Mouse (Mus musculus) MEL (cell line): ENCODE data around the gene Aire. TPM values are rescaled to one million over a fixed set of nuclear protein-coding genes. Genes with fewer than 3 reads are reported as not detected.

Experiments
- DNase-seq: peaks from one replicate; pipeline ENCODE4 v3.0.0; 2011; ENCODE audit warnings: low read depth, low spot score
- H3K27ac ChIP-seq: 2 replicates; pipeline ENCODE4 v1.5.1; 2012; ENCODE audit warnings: low read depth, mild to moderate bottlenecking, control low read depth, low read length, moderate library complexity; ENCODE audit not compliant: control insufficient read depth
- H3K27me3 ChIP-seq, 2 experiments: fragments of 150-350 bp in 1 of 2; sonication (generic) in 1 of 2; 2 replicates each; pipeline ENCODE4 v1.6.1; 2012; ENCODE audit warnings: low read length in 2 of 2, mild to moderate bottlenecking in 2 of 2, improper control_type of control experiment in 1 of 2, moderate library complexity in 1 of 2; ENCODE audit not compliant: insufficient read depth in 2 of 2, control insufficient read depth in 1 of 2
- H3K36me3 ChIP-seq, 2 experiments: 2 replicates each; pipeline ENCODE4 v1.6.1; 2012 to 2014; ENCODE audit warnings: low read length in 2 of 2, improper control_type of control experiment in 1 of 2, inconsistent platforms in 1 of 2, mild to moderate bottlenecking in 1 of 2; ENCODE audit not compliant: insufficient read depth in 2 of 2, control insufficient read depth in 1 of 2
- H3K4me1 ChIP-seq, 2 experiments: fragments of 150-350 bp in 1 of 2; sonication (generic) in 1 of 2; 2 replicates each; pipeline ENCODE4 v1.6.1; 2012; ENCODE audit warnings: low read length in 2 of 2, improper control_type of control experiment in 1 of 2, mild to moderate bottlenecking in 1 of 2; ENCODE audit not compliant: insufficient read depth in 2 of 2, control insufficient read depth in 1 of 2
- H3K4me3 ChIP-seq, 2 experiments: fragments of 150-350 bp in 1 of 2; sonication (generic) in 1 of 2; 2 replicates each; pipeline ENCODE4 v1.5.1; 2012; ENCODE audit warnings: low read depth in 2 of 2, low read length in 2 of 2, mild to moderate bottlenecking in 2 of 2, moderate library complexity in 2 of 2, control low read depth in 1 of 2, improper control_type of control experiment in 1 of 2; ENCODE audit not compliant: control insufficient read depth in 1 of 2, insufficient read depth in 1 of 2
- H3K79me2 ChIP-seq: 2 replicates; pipeline ENCODE4 v1.6.1; 2012; ENCODE audit warnings: mild to moderate bottlenecking, low read length, moderate library complexity; ENCODE audit not compliant: control insufficient read depth, poor library complexity, insufficient read depth
- H3K9ac ChIP-seq: 2 replicates; pipeline ENCODE4 v1.6.1; 2012; ENCODE audit warnings: low read depth, mild to moderate bottlenecking, control low read depth, low read length, moderate library complexity; ENCODE audit not compliant: control insufficient read depth, poor library complexity, severe bottlenecking
- H3K9me3 ChIP-seq: fragments of 150-350 bp; sonication (generic); replicated peaks from 2 replicates; pipeline ENCODE4 v1.6.1; 2012; ENCODE audit warnings: mild to moderate bottlenecking, low read length, improper control_type of control experiment, moderate library complexity; ENCODE audit not compliant: insufficient read depth
- BHLHE40 ChIP-seq: IDR thresholded peaks from 2 replicates; pipeline ENCODE4 v1.6.1; 2012; ENCODE audit warnings: low read depth, mild to moderate bottlenecking, inconsistent platforms, low read length, improper control_type of control experiment, borderline replicate concordance
- CHD1 ChIP-seq: IDR thresholded peaks from 2 replicates; pipeline ENCODE4 v1.6.1; 2012; ENCODE audit warnings: low read depth, mild to moderate bottlenecking, inconsistent platforms, low read length, improper control_type of control experiment
- CTCF ChIP-seq, 3 experiments: IDR thresholded peaks in 2 of 3; conservative IDR thresholded peaks in 1 of 3; 2 replicates each; pipeline ENCODE4 v1.5.1; 2011 to 2012; ENCODE audit warnings: low read length in 3 of 3, low read depth in 2 of 3, mild to moderate bottlenecking in 2 of 3, improper control_type of control experiment in 1 of 3, inconsistent platforms in 1 of 3, mixed read lengths in 1 of 3, moderate library complexity in 1 of 3; ENCODE audit not compliant: control insufficient read depth in 1 of 3, insufficient read depth in 1 of 3, poor library complexity in 1 of 3, severe bottlenecking in 1 of 3
- E2F4 ChIP-seq: IDR thresholded peaks from 2 replicates; pipeline ENCODE4 v1.6.1; 2011; ENCODE audit warnings: low read depth, low read length, improper control_type of control experiment, borderline replicate concordance
- ETS1 ChIP-seq: IDR thresholded peaks from 2 replicates; pipeline ENCODE4 v1.6.1; 2012; ENCODE audit warnings: low read depth, mild to moderate bottlenecking, inconsistent platforms, low read length, improper control_type of control experiment, moderate library complexity
- GABPA ChIP-seq: IDR thresholded peaks from 2 replicates; pipeline ENCODE4 v1.6.1; 2012; ENCODE audit warnings: low read depth, mild to moderate bottlenecking, inconsistent platforms, low read length, improper control_type of control experiment, moderate library complexity
- GATA1 ChIP-seq: IDR thresholded peaks from 2 replicates; pipeline ENCODE4 v1.6.1; 2011; ENCODE audit warnings: low read depth, low read length, improper control_type of control experiment
- HCFC1 ChIP-seq: IDR thresholded peaks from 2 replicates; pipeline ENCODE4 v1.6.1; 2012; ENCODE audit warnings: low read depth, mild to moderate bottlenecking, inconsistent platforms, low read length, improper control_type of control experiment, moderate library complexity
- JUND ChIP-seq: IDR thresholded peaks from 2 replicates; pipeline ENCODE4 v1.6.1; 2011; ENCODE audit warnings: low read depth, mild to moderate bottlenecking, improper control_type of control experiment, low read length
- KAT2A ChIP-seq: conservative IDR thresholded peaks from 2 replicates; pipeline ENCODE4 v1.6.1; 2012; ENCODE audit warnings: low read depth, low read length, improper control_type of control experiment, inconsistent platforms
- MAX ChIP-seq: IDR thresholded peaks from 2 replicates; pipeline ENCODE4 v1.6.1; 2011; ENCODE audit warnings: low read length, improper control_type of control experiment
- MAZ ChIP-seq: IDR thresholded peaks from 2 replicates; pipeline ENCODE4 v1.6.1; 2012; ENCODE audit warnings: low read depth, mild to moderate bottlenecking, inconsistent platforms, low read length, improper control_type of control experiment
- MEF2A ChIP-seq: IDR thresholded peaks from 2 replicates; pipeline ENCODE4 v1.6.1; 2014; ENCODE audit warnings: low read depth, mild to moderate bottlenecking, inconsistent platforms, low read length, improper control_type of control experiment; ENCODE audit not compliant: poor library complexity, insufficient replicate concordance, severe bottlenecking; ENCODE audit errors: extremely low read depth
- MXI1 ChIP-seq: IDR thresholded peaks from 2 replicates; pipeline ENCODE4 v1.6.1; 2011; ENCODE audit warnings: mild to moderate bottlenecking, low read depth, low read length, improper control_type of control experiment
- NELFE ChIP-seq: IDR thresholded peaks from 2 replicates; pipeline ENCODE4 v1.6.1; 2011; ENCODE audit warnings: low read depth, low read length, improper control_type of control experiment
- NRF1 ChIP-seq: IDR thresholded peaks from 2 replicates; pipeline ENCODE4 v1.6.1; 2014; ENCODE audit warnings: low read depth, mild to moderate bottlenecking, inconsistent platforms, low read length, improper control_type of control experiment, moderate library complexity; ENCODE audit not compliant: poor library complexity, insufficient read depth, severe bottlenecking
- POLR2A ChIP-seq, 2 experiments: IDR thresholded peaks; 2 replicates each; pipeline ENCODE4 v1.6.1; 2011 to 2012; ENCODE audit warnings: low read length in 2 of 2, mild to moderate bottlenecking in 2 of 2, control low read depth in 1 of 2, improper control_type of control experiment in 1 of 2, low read depth in 1 of 2, moderate library complexity in 1 of 2; ENCODE audit not compliant: control insufficient read depth in 1 of 2, insufficient read depth in 1 of 2, poor library complexity in 1 of 2
- RCOR1 ChIP-seq: IDR thresholded peaks from 2 replicates; pipeline ENCODE4 v1.6.1; 2012; ENCODE audit warnings: low read depth, mild to moderate bottlenecking, inconsistent platforms, low read length, improper control_type of control experiment
- SMC3 ChIP-seq: IDR thresholded peaks from 2 replicates; pipeline ENCODE4 v1.6.1; 2011; ENCODE audit warnings: low read depth, low read length, improper control_type of control experiment
- TBP ChIP-seq: IDR thresholded peaks from 2 replicates; pipeline ENCODE4 v1.8.0; 2011; ENCODE audit warnings: low read depth, low read length, improper control_type of control experiment
- UBTF ChIP-seq: IDR thresholded peaks from 2 replicates; pipeline ENCODE4 v1.6.1; 2012; ENCODE audit warnings: low read depth, mild to moderate bottlenecking, inconsistent platforms, low read length, improper control_type of control experiment, moderate library complexity, borderline replicate concordance; ENCODE audit not compliant: insufficient read depth
- USF1 ChIP-seq: IDR thresholded peaks from 2 replicates; pipeline ENCODE4 v1.6.1; 2014; ENCODE audit warnings: low read depth, mild to moderate bottlenecking, inconsistent platforms, low read length, improper control_type of control experiment, moderate library complexity
- ZC3H11A ChIP-seq: IDR thresholded peaks from 2 replicates; pipeline ENCODE4 v1.6.1; 2012; ENCODE audit warnings: low read depth, mild to moderate bottlenecking, inconsistent platforms, low read length, improper control_type of control experiment
- ZMIZ1 ChIP-seq: IDR thresholded peaks from 2 replicates; pipeline ENCODE4 v1.6.1; 2012; ENCODE audit warnings: low read depth, mild to moderate bottlenecking, inconsistent platforms, low read length, improper control_type of control experiment, moderate library complexity
- ZNF384 ChIP-seq: IDR thresholded peaks from 2 replicates; pipeline ENCODE4 v1.6.1; 2012; ENCODE audit warnings: low read depth, mild to moderate bottlenecking, inconsistent platforms, low read length, improper control_type of control experiment
- polyA plus RNA-seq, 2 experiments: library from polyadenylated mRNA; stranded (reverse) in 1 of 2; unstranded in 1 of 2; fragments of >175 nt in 1 of 2; fragments of >200 nt in 1 of 2; gene quantifications; 2 replicates each; pipeline versions ENCODE4 v1.2.1 to v1.2.4; 2012; ENCODE audit warnings: low replicate concordance in 2 of 2, low read depth in 1 of 2; ENCODE audit not compliant: insufficient read length in 2 of 2, insufficient read depth in 1 of 2, missing spikeins in 1 of 2
- total RNA-seq: library from RNA; depleted of rRNA; stranded (reverse); fragments of 300-350 nt; gene quantifications from 2 replicates; pipeline ENCODE4 v1.2.3, GENCODE M21; 2012

The Aire gene
- total and polyA plus RNA-seq, 3 experiments, result 0.17 TPM; not detected in 2

- H3K4me1 ChIP-seq, result no peaks in the 10 kb centered on the region
- no peak overlapping the region for H3K9ac ChIP-seq
- H3K27ac ChIP-seq, result no peak overlapping the region
- DNase-seq, result no peak
- TF ChIP-seq ZMIZ1 (no peak), ZC3H11A (no peak), SMC3 (no peak), GATA1 (no peak), NRF1 (no peak), TBP (no peak), JUND (no peak), KAT2A (no peak)
- peaks cover 5% of the 10 kb centered on the region in 2 experiments for H3K27me3 ChIP-seq
- H3K9me3 ChIP-seq, result no peaks in the 10 kb centered on the region
- no peaks in the 10 kb centered on the region for H3K36me3 ChIP-seq
- no peak overlapping the region for H3K4me3 ChIP-seq
- no peaks in the 10 kb centered on the region for H3K79me2 ChIP-seq
These were observed 11.4 kb downstream of the Aire start for GRCm38 (mm10) chr10:78031987-78032386.

DNA sequence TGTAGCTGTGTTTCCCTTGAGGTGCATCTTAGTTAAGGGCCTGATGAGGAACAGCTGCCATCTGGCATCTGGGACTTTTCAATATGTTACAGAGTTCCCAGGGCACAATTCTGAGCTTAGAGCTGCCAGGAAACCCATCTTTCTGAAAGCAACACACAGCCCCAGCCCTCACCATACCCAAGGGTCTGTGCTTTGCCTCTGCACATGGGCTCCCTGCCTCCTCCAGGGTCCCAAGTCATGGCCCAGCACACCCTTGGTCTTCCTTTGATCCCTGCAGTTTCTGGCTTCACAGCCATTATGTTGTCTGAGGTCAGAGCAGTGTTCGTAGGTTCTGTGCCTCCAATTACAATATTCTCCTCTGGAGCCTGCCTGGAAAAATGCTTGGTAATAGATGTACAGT is 14.3 kb downstream of the Aire start:
- Histone ChIP-seq H3K36me3 (no peaks in the 10 kb centered on the region), H3K79me2 (no peaks in the 10 kb centered on the region), H3K9me3 (no peaks in the 10 kb centered on the region), H3K27me3 (peaks cover 0 to 1% of the 10 kb centered on the region in 2 experiments; a peak in 1 of 4 replicates), H3K9ac (no peak overlapping the region), H3K4me3 (no peak overlapping the region), H3K4me1 (no peaks in the 10 kb centered on the region), H3K27ac (no peak overlapping the region)
- DNase-seq, result no peak
- TF ChIP-seq ZC3H11A (no peak), MEF2A (no peak), E2F4 (no peak), POLR2A (IDR thresholded peaks at IDR 0.05; ENCODE audit: control insufficient read depth in 1 of 2, insufficient read depth in 1 of 2, low read depth in 1 of 2, low read length in 2 of 2, poor library complexity in 1 of 2) (no peak), CTCF (IDR thresholded peaks at IDR 0.05 in 2 of 3, conservative IDR thresholded peaks at IDR 0.05 in 1 of 3; ENCODE audit: control insufficient read depth in 1 of 3, insufficient read depth in 1 of 3, low read depth in 2 of 3, low read length in 3 of 3, poor library complexity in 1 of 3, severe bottlenecking in 1 of 3) (no peak), UBTF (no peak), MAX (no peak), NRF1 (no peak), KAT2A (no peak), HCFC1 (no peak)

DNA sequence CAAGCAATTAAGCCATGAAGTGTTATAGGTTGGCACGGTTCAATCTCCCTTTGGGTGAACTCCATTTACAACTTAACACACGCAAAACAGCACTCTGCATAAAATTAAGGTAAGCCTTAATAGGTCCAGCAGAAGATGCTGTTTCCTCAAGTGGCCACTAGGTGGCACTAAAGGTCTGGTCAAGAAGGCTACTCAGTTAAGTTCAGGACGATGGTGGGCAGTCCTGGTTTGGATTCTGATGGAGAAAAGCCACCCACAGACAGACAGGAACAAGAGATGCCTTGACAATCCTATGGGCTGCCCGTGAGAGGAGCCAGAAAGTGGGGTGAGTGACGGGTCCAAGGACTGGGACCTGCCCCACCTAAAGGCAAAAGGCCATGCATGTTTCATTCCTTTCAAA is 15.3 kb downstream of the Aire start:
- Histone ChIP-seq H3K4me3 (no peak overlapping the region), H3K9me3 (no peaks in the 10 kb centered on the region), H3K36me3 (no peaks in the 10 kb centered on the region), H3K27ac (no peak overlapping the region), H3K27me3 (no peaks in the 10 kb centered on the region), H3K9ac (no peak overlapping the region), H3K79me2 (no peaks in the 10 kb centered on the region), H3K4me1 (no peaks in the 10 kb centered on the region)
- DNase-seq, result peak; percentile 88
- no peak for TF ChIP-seq RCOR1
- TF ChIP-seq ZMIZ1, result no peak
- no peak for TF ChIP-seq MXI1
- no peak for TF ChIP-seq BHLHE40
- no peak for TF ChIP-seq UBTF
- TF ChIP-seq GATA1, result no peak
- TF ChIP-seq CHD1, result no peak
- no peak for TF ChIP-seq ZNF384
- TF ChIP-seq GABPA, result no peak
- no peak for TF ChIP-seq MAZ
- no peak for TF ChIP-seq HCFC1
- TF ChIP-seq E2F4, result no peak
- no peak for TF ChIP-seq MEF2A
- TF ChIP-seq POLR2A (IDR thresholded peaks at IDR 0.05; ENCODE audit: control insufficient read depth in 1 of 2, insufficient read depth in 1 of 2, low read depth in 1 of 2, low read length in 2 of 2, poor library complexity in 1 of 2), result no peak
- TF ChIP-seq ETS1, result no peak
- no peak for TF ChIP-seq NELFE
- no peak for TF ChIP-seq USF1
- TF ChIP-seq JUND, result no peak
- TF ChIP-seq NRF1, result no peak
